Mouse (Mus musculus): ENCODE measurements around the gene Lasp1. TPM values are rescaled to one million over a fixed set of nuclear protein-coding genes. Genes with fewer than 3 reads are reported as not detected.

Lasp1 gene
- polyA plus RNA-seq, 1 experiment from 2014 or later: 30.0 TPM

GRCm38 (mm10) chr11:97811569-97812362, 13.0 kb downstream of the Lasp1 start:
- Histone ChIP-seq H3K9ac (ENCODE audit: low read depth, low read length) (no peak overlapping the region), H3K27ac (ENCODE audit: low read depth, low read length) (no peak overlapping the region), H3K4me2 (no peak overlapping the region), H3K9me3 (replicated peaks; ENCODE audit: control insufficient read depth, low read length) (no peaks in the 10 kb centered on the region), H3K36me3 (ENCODE audit: control insufficient read depth, insufficient read depth, low read length) (peaks cover 3% of the 10 kb centered on the region; the same call in 1 of the 2 replicates), H3K4me1 (ENCODE audit: control insufficient read depth, insufficient read depth, low read length) (peaks cover 72% of the 10 kb centered on the region), H3K27me3 (ENCODE audit: control insufficient read depth, insufficient read depth, low read length) (no peaks in the 10 kb centered on the region), H3K4me3 (ENCODE audit: low read depth, low read length) (no peak overlapping the region)
- WGBS (ENCODE audit: insufficient replicate concordance): 46% methylated on average over 12 of the region's 13 CpGs
- no peak for ATAC-seq (replicated peaks; ENCODE audit: insufficient number of reproducible peaks, low FRiP score, low TSS enrichment)

- H3K4me2 ChIP-seq: no peak overlapping the region
- no peak for ATAC-seq (replicated peaks; ENCODE audit: insufficient number of reproducible peaks, low FRiP score, low TSS enrichment)
- no peak overlapping the region for H3K4me3 ChIP-seq (ENCODE audit: low read depth, low read length)
- H3K9me3 ChIP-seq (replicated peaks; ENCODE audit: control insufficient read depth, low read length): no peaks in the 10 kb centered on the region
- no peak overlapping the region for H3K9ac ChIP-seq (ENCODE audit: low read depth, low read length)
- peaks cover 73% of the 10 kb centered on the region for H3K4me1 ChIP-seq (ENCODE audit: control insufficient read depth, insufficient read depth, low read length)
- 56% methylated on average over 3 of the region's 3 CpGs for WGBS (ENCODE audit: insufficient replicate concordance)
- no peaks in the 10 kb centered on the region for H3K27me3 ChIP-seq (ENCODE audit: control insufficient read depth, insufficient read depth, low read length)
- H3K27ac ChIP-seq (ENCODE audit: low read depth, low read length): no peak overlapping the region
- no peaks in the 10 kb centered on the region for H3K36me3 ChIP-seq (ENCODE audit: control insufficient read depth, insufficient read depth, low read length)
These were observed 13.7 kb downstream of the Lasp1 start for GRCm38 (mm10) chr11:97812491-97812921.

- no peak overlapping the region for H3K4me2 ChIP-seq
- 42% methylated on average over 7 of the region's 7 CpGs for WGBS (ENCODE audit: insufficient replicate concordance)
- H3K9ac ChIP-seq (ENCODE audit: low read depth, low read length): no peak overlapping the region
- no peak overlapping the region for H3K4me3 ChIP-seq (ENCODE audit: low read depth, low read length)
- peaks cover 73% of the 10 kb centered on the region for H3K4me1 ChIP-seq (ENCODE audit: control insufficient read depth, insufficient read depth, low read length)
- ATAC-seq (replicated peaks; ENCODE audit: insufficient number of reproducible peaks, low FRiP score, low TSS enrichment): no peak
- H3K27me3 ChIP-seq (ENCODE audit: control insufficient read depth, insufficient read depth, low read length): no peaks in the 10 kb centered on the region
- H3K36me3 ChIP-seq (ENCODE audit: control insufficient read depth, insufficient read depth, low read length): no peaks in the 10 kb centered on the region
- H3K9me3 ChIP-seq (replicated peaks; ENCODE audit: control insufficient read depth, low read length): no peaks in the 10 kb centered on the region
- H3K27ac ChIP-seq (ENCODE audit: low read depth, low read length): no peak overlapping the region
These were observed 14.3 kb downstream of the Lasp1 start for GRCm38 (mm10) chr11:97813085-97813484.

GRCm38 (mm10) chr11:97813746-97814515, 15.1 kb downstream of the Lasp1 start:
- WGBS (ENCODE audit: insufficient replicate concordance): 80% methylated on average over 16 of the region's 17 CpGs
- Histone ChIP-seq H3K27me3 (ENCODE audit: control insufficient read depth, insufficient read depth, low read length) (no peaks in the 10 kb centered on the region), H3K4me1 (ENCODE audit: control insufficient read depth, insufficient read depth, low read length) (peaks cover 73% of the 10 kb centered on the region), H3K4me3 (ENCODE audit: low read depth, low read length) (no peak overlapping the region), H3K9ac (ENCODE audit: low read depth, low read length) (no peak overlapping the region), H3K4me2 (no peak overlapping the region), H3K27ac (ENCODE audit: low read depth, low read length) (no peak overlapping the region), H3K9me3 (replicated peaks; ENCODE audit: control insufficient read depth, low read length) (no peaks in the 10 kb centered on the region), H3K36me3 (ENCODE audit: control insufficient read depth, insufficient read depth, low read length) (no peaks in the 10 kb centered on the region)
- no peak for ATAC-seq (replicated peaks; ENCODE audit: insufficient number of reproducible peaks, low FRiP score, low TSS enrichment)

GRCm38 (mm10) chr11:97815736-97816135, 16.9 kb downstream of the Lasp1 start:
- Histone ChIP-seq H3K9me3 (replicated peaks; ENCODE audit: control insufficient read depth, low read length) (no peaks in the 10 kb centered on the region), H3K4me1 (ENCODE audit: control insufficient read depth, insufficient read depth, low read length) (peaks cover 62% of the 10 kb centered on the region), H3K9ac (ENCODE audit: low read depth, low read length) (no peak overlapping the region), H3K36me3 (ENCODE audit: control insufficient read depth, insufficient read depth, low read length) (no peaks in the 10 kb centered on the region), H3K4me3 (ENCODE audit: low read depth, low read length) (no peak overlapping the region), H3K4me2 (no peak overlapping the region), H3K27ac (ENCODE audit: low read depth, low read length) (no peak overlapping the region), H3K27me3 (ENCODE audit: control insufficient read depth, insufficient read depth, low read length) (no peaks in the 10 kb centered on the region)
- ATAC-seq (replicated peaks; ENCODE audit: insufficient number of reproducible peaks, low FRiP score, low TSS enrichment): no peak
- 70% methylated on average over 11 of the region's 11 CpGs for whole genome bisulfite sequencing (ENCODE audit: insufficient replicate concordance)

GRCm38 (mm10) chr11:97816176-97816575, 17.4 kb downstream of the Lasp1 start:
- no peak overlapping the region for H3K4me2 ChIP-seq
- no peak overlapping the region for H3K27ac ChIP-seq (ENCODE audit: low read depth, low read length)
- H3K9me3 ChIP-seq (replicated peaks; ENCODE audit: control insufficient read depth, low read length): no peaks in the 10 kb centered on the region
- H3K36me3 ChIP-seq (ENCODE audit: control insufficient read depth, insufficient read depth, low read length): no peaks in the 10 kb centered on the region
- no peaks in the 10 kb centered on the region for H3K27me3 ChIP-seq (ENCODE audit: control insufficient read depth, insufficient read depth, low read length)
- no peak for ATAC-seq (replicated peaks; ENCODE audit: insufficient number of reproducible peaks, low FRiP score, low TSS enrichment)
- H3K4me1 ChIP-seq (ENCODE audit: control insufficient read depth, insufficient read depth, low read length): peaks cover 65% of the 10 kb centered on the region
- H3K9ac ChIP-seq (ENCODE audit: low read depth, low read length): no peak overlapping the region
- 72% methylated on average over 5 of the region's 5 CpGs for WGBS (ENCODE audit: insufficient replicate concordance)
- no peak overlapping the region for H3K4me3 ChIP-seq (ENCODE audit: low read depth, low read length)

DNA sequence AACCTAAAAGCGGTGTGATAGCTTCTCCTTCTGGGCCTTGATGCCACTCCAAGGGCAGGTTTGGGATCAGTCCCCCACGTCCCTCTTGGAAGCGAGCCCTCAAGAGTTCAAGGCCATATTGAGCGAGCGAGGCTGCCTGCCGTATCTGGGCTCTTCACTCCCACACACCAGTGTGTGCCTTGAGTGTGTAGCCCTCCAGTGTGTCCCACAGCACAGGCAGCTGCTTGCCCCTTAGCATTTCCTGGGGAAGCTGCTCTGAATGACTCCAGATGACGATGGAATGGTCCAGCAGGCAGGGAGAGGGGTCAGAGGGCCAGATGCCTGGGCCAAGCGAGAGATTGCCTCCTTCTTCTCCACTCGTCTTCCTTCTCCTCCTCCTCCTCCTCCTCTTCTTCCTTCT, 18.1 kb downstream of the Lasp1 start:
- no peak overlapping the region for H3K4me2 ChIP-seq
- no peak overlapping the region for H3K4me3 ChIP-seq (ENCODE audit: low read depth, low read length)
- H3K27ac ChIP-seq (ENCODE audit: low read depth, low read length): peak overlapping the region; percentile 35; the same call in 1 of the 2 replicates
- 44% methylated on average over 9 of the region's 9 CpGs for WGBS (ENCODE audit: insufficient replicate concordance)
- peaks cover 62% of the 10 kb centered on the region for H3K4me1 ChIP-seq (ENCODE audit: control insufficient read depth, insufficient read depth, low read length)
- no peaks in the 10 kb centered on the region for H3K9me3 ChIP-seq (replicated peaks; ENCODE audit: control insufficient read depth, low read length)
- H3K36me3 ChIP-seq (ENCODE audit: control insufficient read depth, insufficient read depth, low read length): no peaks in the 10 kb centered on the region
- ATAC-seq (replicated peaks; ENCODE audit: insufficient number of reproducible peaks, low FRiP score, low TSS enrichment): no peak
- no peak overlapping the region for H3K9ac ChIP-seq (ENCODE audit: low read depth, low read length)
- no peaks in the 10 kb centered on the region for H3K27me3 ChIP-seq (ENCODE audit: control insufficient read depth, insufficient read depth, low read length)

GRCm38 (mm10) chr11:97817379-97817778, 18.6 kb downstream of the Lasp1 start:
- WGBS (ENCODE audit: insufficient replicate concordance): 32% methylated on average over 5 of the region's 5 CpGs
- Histone ChIP-seq H3K4me3 (ENCODE audit: low read depth, low read length) (no peak overlapping the region), H3K27me3 (ENCODE audit: control insufficient read depth, insufficient read depth, low read length) (no peaks in the 10 kb centered on the region), H3K36me3 (ENCODE audit: control insufficient read depth, insufficient read depth, low read length) (no peaks in the 10 kb centered on the region), H3K4me1 (ENCODE audit: control insufficient read depth, insufficient read depth, low read length) (peaks cover 58% of the 10 kb centered on the region), H3K9me3 (replicated peaks; ENCODE audit: control insufficient read depth, low read length) (no peaks in the 10 kb centered on the region), H3K9ac (ENCODE audit: low read depth, low read length) (no peak overlapping the region), H3K27ac (ENCODE audit: low read depth, low read length) (peak overlapping the region; percentile 35; the same call in 1 of the 2 replicates), H3K4me2 (no peak overlapping the region)
- no peak for ATAC-seq (replicated peaks; ENCODE audit: insufficient number of reproducible peaks, low FRiP score, low TSS enrichment)

Data from heart, embryonic 11.5 days (tissue).